Mouse (Mus musculus): ENCODE data around the gene Pold3.
"Not testable (repeated sequence)": the region's sequence is repeated elsewhere in the genome, so short reads cannot be mapped to it uniquely, and the experiment has no call there.

The Pold3 gene

GRCm38 (mm10) chr7:100111506-100111905 is 9.9 kb downstream of the Pold3 start:
- DNase-seq (ENCODE audit: low spot score): no peak

GRCm38 (mm10) chr7:100108341-100108740 is 13.0 kb downstream of the Pold3 start:
- peak; percentile 40 for DNase-seq (ENCODE audit: low spot score)

DNA sequence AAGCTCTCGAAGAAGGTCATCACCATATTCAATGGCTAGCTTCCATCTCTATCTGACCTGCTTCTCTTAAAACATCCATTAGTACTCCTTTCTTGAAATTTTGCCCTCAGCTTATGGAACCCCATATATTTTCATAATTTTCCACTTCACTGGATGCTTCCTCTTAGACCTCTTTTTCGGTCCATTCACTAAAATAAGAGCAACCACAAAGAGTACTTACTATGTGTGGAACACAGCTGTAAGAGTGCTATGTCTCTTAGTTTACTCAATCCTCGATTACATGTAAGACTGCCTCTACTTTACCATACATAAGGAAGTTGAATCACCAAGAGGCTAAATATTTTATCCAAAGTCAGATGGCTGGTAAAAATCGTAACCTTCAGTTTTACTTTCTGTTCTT is 16.7 kb downstream of the Pold3 start:
- no peak for DNase-seq (ENCODE audit: low spot score)

DNA sequence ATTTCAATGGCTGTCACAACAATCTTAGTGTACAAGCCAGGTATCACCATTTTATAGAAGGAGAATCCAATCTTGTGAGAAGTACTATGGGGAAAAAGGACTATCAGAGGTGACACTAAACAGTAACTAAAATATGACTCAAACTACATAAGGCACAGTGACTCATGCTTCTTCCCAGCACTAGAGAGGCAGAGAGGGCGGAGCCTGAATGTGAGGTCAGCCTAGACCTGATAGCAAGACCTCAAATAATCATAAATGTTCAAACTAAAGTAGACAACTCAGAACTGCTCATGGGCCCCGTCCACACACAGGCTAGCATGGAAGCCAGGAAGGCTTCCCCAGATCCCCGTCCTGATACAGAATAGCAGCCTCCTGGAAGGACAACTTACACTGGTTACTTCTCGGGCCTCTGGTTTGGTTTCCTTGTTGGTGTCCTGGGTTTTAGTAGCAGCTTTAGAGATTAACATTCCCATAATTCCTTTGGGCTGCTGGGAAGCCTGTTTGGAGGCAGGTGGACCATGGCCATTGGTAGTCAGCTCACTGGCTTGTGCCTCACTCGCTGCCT is 21.3 kb downstream of the Pold3 start:
- DNase-seq (ENCODE audit: low spot score): peak; percentile 46

DNA sequence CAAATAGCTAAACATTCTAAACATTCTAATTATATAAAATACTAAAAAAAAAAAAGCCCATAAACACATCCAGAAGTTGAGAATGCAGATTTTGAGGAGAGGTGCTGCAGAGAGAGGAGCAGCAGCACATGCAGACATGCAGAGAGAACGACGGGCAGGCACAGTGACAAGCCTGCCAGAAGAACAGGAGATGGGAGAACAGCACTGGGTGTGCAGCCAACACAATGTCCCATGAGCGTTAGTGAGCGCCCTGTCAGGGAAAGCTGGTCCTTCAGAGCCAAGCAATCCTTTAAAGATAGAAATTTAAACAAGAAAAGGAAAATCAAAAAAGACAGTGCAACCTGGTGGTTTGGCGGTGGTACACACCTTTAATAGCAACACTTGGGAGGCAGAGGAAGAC is 34.5 kb downstream of the Pold3 start:
- no peak for DNase-seq (ENCODE audit: low spot score)

- no peak for DNase-seq (ENCODE audit: low spot score)
Measured at GRCm38 (mm10) chr7:100086159-100086755, 35.1 kb downstream of the Pold3 start.

DNA sequence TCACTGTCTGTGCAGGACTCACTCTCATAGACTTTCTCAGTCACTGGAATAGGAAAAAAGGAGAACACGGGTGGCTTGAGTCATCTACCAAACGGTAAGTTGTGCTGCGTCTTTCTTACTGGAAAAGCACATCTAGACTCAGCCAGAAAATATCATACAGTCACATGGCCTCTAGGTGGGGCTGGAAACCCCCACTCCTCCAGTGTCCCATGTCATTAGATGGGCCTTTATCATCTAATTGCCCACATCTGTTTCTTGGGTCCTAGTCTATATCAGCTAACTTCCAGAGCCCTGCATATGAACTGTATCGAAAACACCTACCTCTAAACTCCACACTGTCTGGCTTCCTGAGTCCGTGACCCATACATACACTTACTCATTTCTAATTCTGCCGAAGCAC is 37.6 kb downstream of the Pold3 start:
- DNase-seq (ENCODE audit: low spot score): no peak

DNA sequence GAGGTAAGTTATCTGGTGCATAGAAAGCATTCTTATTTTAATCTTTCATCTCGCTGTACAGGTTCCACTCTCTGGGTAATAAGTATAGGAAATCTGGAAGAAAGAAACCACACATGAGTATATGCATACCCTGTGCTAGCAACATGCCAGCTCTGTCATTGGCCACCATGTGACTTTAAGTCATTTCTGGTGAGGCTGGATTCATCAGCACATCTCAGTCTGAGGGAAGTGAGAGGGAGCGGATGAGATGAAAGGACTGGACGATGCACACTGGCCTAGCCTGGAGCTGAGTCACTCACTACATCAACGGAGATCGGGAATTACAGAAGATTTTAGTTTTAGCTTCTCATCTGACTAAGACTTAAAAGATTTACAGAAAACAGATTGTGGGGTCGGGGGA is 38.5 kb downstream of the Pold3 start:
- DNase-seq (ENCODE audit: low spot score): no peak

DNA sequence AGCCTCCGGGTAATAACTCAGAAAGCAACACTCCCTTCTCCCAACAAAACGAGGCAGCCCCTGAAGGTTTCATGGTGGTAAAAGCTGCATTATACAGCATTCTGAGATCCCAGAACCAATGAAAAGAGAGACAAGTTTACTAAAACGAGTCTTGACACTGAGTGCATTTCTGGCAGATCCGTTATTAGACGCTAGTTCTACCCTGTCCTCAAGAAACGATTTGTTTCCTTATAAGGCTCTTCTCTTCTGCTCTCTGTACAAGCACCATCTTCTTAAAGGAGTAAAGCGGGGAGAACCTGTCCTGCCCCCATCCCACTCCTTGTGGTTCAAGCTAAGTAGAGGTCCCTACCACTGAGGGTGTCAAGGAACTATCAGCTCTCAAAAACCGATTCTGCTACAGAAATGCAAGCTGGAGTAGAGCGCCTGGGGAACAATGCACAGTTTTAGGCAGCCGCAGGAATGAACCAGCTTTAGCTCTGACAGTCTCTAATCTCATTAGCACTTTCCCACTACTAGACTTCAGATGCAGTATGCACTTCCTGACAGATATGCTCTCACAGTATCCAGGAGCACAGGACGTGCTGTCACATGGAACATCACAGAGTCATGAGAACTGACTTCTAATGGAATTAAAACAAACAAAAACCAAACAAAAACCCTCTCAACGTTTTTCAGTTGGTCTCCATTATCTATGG is 41.1 kb downstream of the Pold3 start:
- DNase-seq (ENCODE audit: low spot score): no peak

- no peak for DNase-seq (ENCODE audit: low spot score)
Measured at GRCm38 (mm10) chr7:100077071-100077470, 44.3 kb downstream of the Pold3 start.

- DNase-seq (ENCODE audit: low spot score): no peak
Measured at GRCm38 (mm10) chr7:100076296-100076695, 45.1 kb downstream of the Pold3 start.

DNA sequence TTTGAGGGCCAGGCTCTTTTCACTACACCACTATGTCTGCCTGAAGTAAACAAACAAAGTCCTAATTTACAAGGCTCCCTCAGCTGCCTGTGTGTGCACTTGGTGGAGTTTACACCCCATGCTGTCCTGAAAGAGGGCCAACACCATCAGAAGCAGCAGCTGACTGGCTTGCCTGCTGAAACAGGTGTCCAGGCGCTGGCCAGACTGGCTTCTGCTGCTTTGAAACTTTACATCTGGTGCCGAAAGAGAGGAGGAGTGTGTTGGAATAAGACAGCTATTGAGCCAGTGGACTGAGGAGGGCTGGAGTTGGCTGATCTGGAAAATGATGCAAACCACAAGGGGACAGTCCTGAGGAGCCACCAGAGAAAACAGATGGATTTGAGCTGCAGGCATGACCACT is 47.4 kb downstream of the Pold3 start:
- no peak for DNase-seq (ENCODE audit: low spot score)

- DNase-seq (ENCODE audit: low spot score): not testable (repeated sequence)
Measured at GRCm38 (mm10) chr7:100052991-100053390, 68.4 kb downstream of the Pold3 start.

DNA sequence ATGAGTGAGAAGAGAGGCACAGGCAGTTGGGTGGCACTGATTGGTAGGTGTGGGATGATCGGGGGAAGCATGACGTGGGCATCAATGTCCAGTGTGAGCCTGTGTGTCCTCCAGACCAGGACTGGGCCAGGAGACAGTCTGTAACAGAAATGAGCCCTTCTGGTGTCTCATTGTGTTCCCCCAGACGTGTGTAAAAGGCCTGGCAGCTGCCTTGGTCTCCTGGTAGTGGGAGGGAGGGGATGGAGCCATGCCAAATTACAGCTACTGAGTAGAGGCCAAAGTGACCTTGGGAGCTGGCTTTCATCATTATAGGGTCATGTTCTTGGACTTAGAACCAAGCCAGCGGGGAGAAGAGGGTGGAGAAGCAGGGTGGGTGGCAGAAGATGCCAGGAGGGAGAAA is 69.5 kb downstream of the Pold3 start:
- no peak for DNase-seq (ENCODE audit: low spot score)

DNA sequence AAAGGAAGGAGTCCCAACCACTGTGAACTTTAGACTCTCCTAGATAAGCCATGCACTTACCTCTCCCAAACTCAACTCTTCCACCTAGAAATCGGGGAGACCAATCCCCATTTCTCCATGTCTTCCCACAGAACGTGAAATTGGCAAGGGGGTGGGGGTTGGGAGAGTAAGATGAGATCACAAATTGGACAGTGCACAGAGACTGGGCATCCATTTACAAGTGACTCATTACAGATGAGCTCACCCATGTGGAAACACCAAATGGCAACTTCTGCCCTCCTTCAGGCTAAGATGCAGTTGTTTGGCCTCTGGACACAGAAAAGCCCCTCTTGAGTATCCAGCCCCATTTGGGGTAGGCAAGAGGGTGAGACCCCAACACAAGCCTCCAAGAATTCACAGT is 74.9 kb downstream of the Pold3 start:
- DNase-seq (ENCODE audit: low spot score): no peak

GRCm38 (mm10) chr7:100043605-100044031 is 77.7 kb downstream of the Pold3 start:
- DNase-seq (ENCODE audit: low spot score): no peak

DNA sequence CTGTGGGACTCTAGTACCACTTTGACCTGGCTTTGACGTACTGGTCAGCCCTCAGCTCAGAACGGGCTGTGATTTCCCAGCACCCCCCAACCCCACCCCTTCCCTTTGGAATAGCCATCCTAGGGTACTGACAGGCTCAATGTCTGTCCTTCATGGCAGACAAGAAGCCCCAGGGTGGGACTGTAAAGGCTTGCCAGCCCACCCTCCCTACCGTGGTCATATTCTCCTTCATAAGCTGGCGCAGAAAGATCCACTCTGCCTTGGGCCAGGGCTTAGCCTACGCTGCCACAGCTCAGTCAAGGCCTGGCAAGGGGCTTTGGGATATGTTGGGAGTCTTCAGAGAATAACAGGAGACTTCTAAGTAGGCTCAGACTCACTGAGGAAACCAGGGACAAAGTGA is 78.3 kb downstream of the Pold3 start:
- no peak for DNase-seq (ENCODE audit: low spot score)

- DNase-seq (ENCODE audit: low spot score): no peak
Measured at GRCm38 (mm10) chr7:100042120-100042519, 79.2 kb downstream of the Pold3 start.

- DNase-seq (ENCODE audit: low spot score): no peak
Measured at GRCm38 (mm10) chr7:100036495-100036894, 84.9 kb downstream of the Pold3 start.

GRCm38 (mm10) chr7:100036050-100036449 is 85.3 kb downstream of the Pold3 start:
- DNase-seq (ENCODE audit: low spot score): no peak

- no peak for DNase-seq (ENCODE audit: low spot score)
Measured at GRCm38 (mm10) chr7:100034815-100035463, 86.4 kb downstream of the Pold3 start.

DNA sequence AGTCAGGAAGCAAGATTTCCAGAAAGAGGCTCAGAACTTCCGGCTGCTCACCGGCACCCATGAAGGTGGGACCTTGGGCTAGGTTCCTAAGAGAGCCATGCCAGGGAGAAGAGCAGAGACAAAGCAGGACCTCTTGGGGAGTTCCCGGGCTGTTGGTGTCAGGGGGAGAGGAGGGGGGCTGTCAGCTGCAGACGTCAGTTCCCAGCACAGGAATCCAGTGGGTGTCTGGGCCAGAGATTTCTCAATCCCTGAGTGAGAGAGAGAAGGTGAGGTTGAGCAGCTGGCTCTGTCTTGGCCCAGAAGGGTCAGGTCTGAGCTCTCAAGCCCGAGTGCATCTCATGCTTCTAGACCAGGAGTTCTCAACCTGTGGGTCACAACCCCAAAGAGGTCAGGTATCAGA is 87.7 kb downstream of the Pold3 start:
- no peak for DNase-seq (ENCODE audit: low spot score)
